8 mouse cellular contexts compared by ENCODE assay signal in genomic region chr12:33388842-33389241, GRCm38 (mm10). TPM values are rescaled to one million over a fixed set of nuclear protein-coding genes. Genes with fewer than 3 reads are reported as not detected.
DNase-seq lines count a peak whose midpoint lies in the region; ATAC-seq and TF ChIP-seq lines count a peak whose summit lies in the region.

No protein-coding gene starts in this region.

- H3K36me3 ChIP-seq in embryonic facial prominence, embryonic 11.5 days (replicated peaks; ENCODE audit: control insufficient read depth, insufficient read depth, low read depth, low read length): no peaks in the 10 kb centered on the region
- H3K36me3 ChIP-seq in heart, embryonic 12.5 days: no peaks in the 10 kb centered on the region
- no peaks in the 10 kb centered on the region for H3K36me3 ChIP-seq in liver, embryonic 14.5 days (replicated peaks; ENCODE audit: control insufficient read depth, insufficient read depth, low read depth)
- no peaks in the 10 kb centered on the region for H3K36me3 ChIP-seq in neural tube, embryonic 14.5 days (ENCODE audit: control insufficient read depth, insufficient read depth, low read length)

- H3K9ac ChIP-seq in embryonic facial prominence, embryonic 11.5 days (replicated peaks; ENCODE audit: low read length): no peak overlapping the region
- no peak overlapping the region for H3K9ac ChIP-seq in heart, embryonic 12.5 days
- no peak overlapping the region for H3K9ac ChIP-seq in liver, embryonic 14.5 days (replicated peaks)
- no peak overlapping the region for H3K9ac ChIP-seq in neural tube, embryonic 14.5 days (replicated peaks; ENCODE audit: low read depth, low read length)

- peak; percentile 78 for DNase-seq in CD4-positive, CD25-positive, alpha-beta regulatory T cell, adult 2 months (ENCODE audit: low read depth, low spot score)
- DNase-seq in adrenal gland, postnatal 25 days: peak; percentile 51
- peak; percentile 93 for DNase-seq in embryonic facial prominence, embryonic 11.5 days (ENCODE audit: low spot score)
- DNase-seq in kidney, postnatal 10 days: peak; percentile 81
- DNase-seq in liver, embryonic 14.5 days (ENCODE audit: low read depth in 3 of 3, low spot score in 3 of 3): peak; percentile 27 to 49 (median 41)
- DNase-seq in testis, postnatal 10 days (ENCODE audit: low spot score): peak; percentile 62

- 7% methylated on average over 5 of the region's 5 CpGs for WGBS in embryonic facial prominence, embryonic 11.5 days
- 10% methylated on average over 5 of the region's 5 CpGs for WGBS in heart, embryonic 12.5 days
- WGBS in liver, embryonic 14.5 days (ENCODE audit: insufficient replicate concordance): 12% methylated on average over 5 of the region's 5 CpGs
- 12% methylated on average over 5 of the region's 5 CpGs for WGBS in neural tube, embryonic 14.5 days

- H3K9me3 ChIP-seq in embryonic facial prominence, embryonic 11.5 days (replicated peaks; ENCODE audit: control insufficient read depth, low read length): no peaks in the 10 kb centered on the region
- H3K9me3 ChIP-seq in heart, embryonic 12.5 days (replicated peaks): no peaks in the 10 kb centered on the region
- H3K9me3 ChIP-seq in liver, embryonic 14.5 days (ENCODE audit: control insufficient read depth, low read length): no peaks in the 10 kb centered on the region
- H3K9me3 ChIP-seq in neural tube, embryonic 14.5 days (ENCODE audit: control insufficient read depth, low read length): no peaks in the 10 kb centered on the region

- peak; percentile 66; the same call in 1 of the 2 replicates for ATAC-seq in embryonic facial prominence, embryonic 11.5 days (replicated peaks; ENCODE audit: insufficient number of reproducible peaks, low FRiP score, low TSS enrichment, low read depth)
- peak; percentile 45; the same call in 1 of the 2 replicates for ATAC-seq in heart, embryonic 12.5 days (ENCODE audit: insufficient number of reproducible peaks, low FRiP score)
- no peak for ATAC-seq in liver, embryonic 14.5 days (ENCODE audit: insufficient read depth)
- ATAC-seq in neural tube, embryonic 14.5 days (ENCODE audit: low read depth): peak; percentile 76

- H3K27ac ChIP-seq in embryonic facial prominence, embryonic 11.5 days (replicated peaks; ENCODE audit: low read depth, low read length): no peak overlapping the region
- H3K27ac ChIP-seq in heart, embryonic 12.5 days (ENCODE audit: poor library complexity, severe bottlenecking): no peak overlapping the region
- no peak overlapping the region for H3K27ac ChIP-seq in liver, embryonic 14.5 days
- no peak overlapping the region for H3K27ac ChIP-seq in neural tube, embryonic 14.5 days (ENCODE audit: low read depth, low read length)

- peak; percentile 90 for TF ChIP-seq CTCF in liver, embryonic 14.5 days (IDR thresholded peaks at IDR 0.05; ENCODE audit: low read depth)

- no peaks in the 10 kb centered on the region for H3K27me3 ChIP-seq in embryonic facial prominence, embryonic 11.5 days (ENCODE audit: control insufficient read depth, insufficient read depth, low read length)
- H3K27me3 ChIP-seq in heart, embryonic 12.5 days (replicated peaks): peaks cover 12% of the 10 kb centered on the region
- no peaks in the 10 kb centered on the region for H3K27me3 ChIP-seq in liver, embryonic 14.5 days (ENCODE audit: control insufficient read depth, insufficient read depth, low read length)
- no peaks in the 10 kb centered on the region for H3K27me3 ChIP-seq in neural tube, embryonic 14.5 days (ENCODE audit: control insufficient read depth, insufficient read depth, low read length)

- H3K4me1 ChIP-seq in embryonic facial prominence, embryonic 11.5 days (ENCODE audit: control insufficient read depth, insufficient read depth, low read length): no peaks in the 10 kb centered on the region
- no peaks in the 10 kb centered on the region for H3K4me1 ChIP-seq in heart, embryonic 12.5 days (replicated peaks)
- H3K4me1 ChIP-seq in liver, embryonic 14.5 days (replicated peaks; ENCODE audit: control insufficient read depth in 2 of 2, insufficient read depth in 2 of 2, low read length in 1 of 2): no peaks in the 10 kb centered on the region
- no peaks in the 10 kb centered on the region for H3K4me1 ChIP-seq in neural tube, embryonic 14.5 days (ENCODE audit: control insufficient read depth, insufficient read depth, low read length)

- no peak overlapping the region for H3K4me2 ChIP-seq in embryonic facial prominence, embryonic 11.5 days (ENCODE audit: low read depth, low read length)
- no peak overlapping the region for H3K4me2 ChIP-seq in heart, embryonic 12.5 days
- no peak overlapping the region for H3K4me2 ChIP-seq in liver, embryonic 14.5 days (ENCODE audit: low read depth)
- no peak overlapping the region for H3K4me2 ChIP-seq in neural tube, embryonic 14.5 days (ENCODE audit: low read depth, low read length)

- H3K4me3 ChIP-seq in embryonic facial prominence, embryonic 11.5 days (ENCODE audit: low read depth, low read length): no peak overlapping the region
- H3K4me3 ChIP-seq in heart, embryonic 12.5 days: no peak overlapping the region
- H3K4me3 ChIP-seq in liver, embryonic 14.5 days (ENCODE audit: insufficient read depth in 1 of 2, low read depth in 2 of 2, low read length in 2 of 2): no peak overlapping the region
- no peak overlapping the region for H3K4me3 ChIP-seq in neural tube, embryonic 14.5 days (ENCODE audit: low read depth, low read length)

- no peak for TF ChIP-seq EP300 in liver, embryonic 14.5 days (IDR thresholded peaks at IDR 0.05; ENCODE audit: low read depth)

RNA-seq across cellular contexts. Expression of gene Efcab10, which starts 5.8 kb away (rescaled TPM):
- total RNA-seq in adrenal gland, postnatal 25 days (2021): 0.52 TPM in 1 of 2 replicates, not detected in the other
- polyA plus RNA-seq in embryonic facial prominence, embryonic 11.5 days (2014; fragmentation: Nextera tagmentation; extraction: Ambion mirVana): 0.66 and 0.78 TPM in 2 replicates
- polyA plus RNA-seq in heart, embryonic 12.5 days (2016; fragmentation: Nextera tagmentation; extraction: Ambion mirVana): not detected in 2 replicates
- not detected in 2 replicates for polyA plus RNA-seq in liver, embryonic 14.5 days (2012; rRNA removed)
- polyA plus RNA-seq in liver, embryonic 14.5 days (2014; fragmentation: Nextera tagmentation; extraction: Ambion mirVana): not detected in 2 replicates
- polyA plus RNA-seq in neural tube, embryonic 14.5 days (2014; fragmentation: Nextera tagmentation; extraction: Ambion mirVana): 1.7 and 2.9 TPM in 2 replicates

RNA-seq across cellular contexts. Expression of gene Twistnb, which starts 40.6 kb away (rescaled TPM):
- 13.0 and 18.6 TPM in 2 replicates for total RNA-seq in adrenal gland, postnatal 25 days (2021)
- 56.9 and 61.9 TPM in 2 replicates for polyA plus RNA-seq in embryonic facial prominence, embryonic 11.5 days (2014; fragmentation: Nextera tagmentation; extraction: Ambion mirVana)
- polyA plus RNA-seq in heart, embryonic 12.5 days (2016; fragmentation: Nextera tagmentation; extraction: Ambion mirVana): 32.5 and 38.1 TPM in 2 replicates
- 2.2 and 4.0 TPM in 2 replicates for polyA plus RNA-seq in liver, embryonic 14.5 days (2012; rRNA removed)
- 34.3 and 37.1 TPM in 2 replicates for polyA plus RNA-seq in liver, embryonic 14.5 days (2014; fragmentation: Nextera tagmentation; extraction: Ambion mirVana)
- polyA plus RNA-seq in neural tube, embryonic 14.5 days (2014; fragmentation: Nextera tagmentation; extraction: Ambion mirVana): 40.7 and 55.5 TPM in 2 replicates

Comparison
In these comparisons a context has a peak if more than half of its experiments do, and no peak if none do; other contexts are left out.
1. DNase-seq: peak in every context shown above with its lines; median percentile 93 in embryonic facial prominence, embryonic 11.5 days; 81 in kidney, postnatal 10 days; 78 in CD4-positive, CD25-positive, alpha-beta regulatory T cell, adult 2 months; 62 in testis, postnatal 10 days; 51 in adrenal gland, postnatal 25 days; 41 in liver, embryonic 14.5 days.